Mouse (Mus musculus) embryonic fibroblast, embryonic 13.5 days (primary cell): ENCODE data around the gene Bahcc1. TPM values are rescaled to one million over a fixed set of nuclear protein-coding genes. Genes with fewer than 3 reads are reported as not detected.
A peak's percentile ranks its signal among the peaks of the same experiment; 100 is the strongest.

Source experiments
- H3K27ac ChIP-seq: 2 replicates; pipeline ENCODE4 v1.5.1; 2012; ENCODE audit warnings: low read length, control low read depth, inconsistent platforms; ENCODE audit not compliant: insufficient read depth
- H3K4me1 ChIP-seq: 2 replicates; pipeline ENCODE4 v1.6.1; 2011; ENCODE audit warnings: low read length; ENCODE audit not compliant: control insufficient read depth, insufficient read depth
- H3K4me3 ChIP-seq: 2 replicates; pipeline ENCODE4 v1.5.1; 2011; ENCODE audit warnings: mild to moderate bottlenecking, control low read depth, low read length; ENCODE audit not compliant: insufficient read depth
- CTCF ChIP-seq: IDR thresholded peaks from 2 replicates; pipeline ENCODE4 v1.5.1; 2011; ENCODE audit warnings: mild to moderate bottlenecking, control low read depth, low read length, moderate library complexity, borderline replicate concordance; ENCODE audit not compliant: insufficient read depth
- POLR2A ChIP-seq: IDR thresholded peaks from 2 replicates; pipeline ENCODE4 v1.6.1; 2011; ENCODE audit warnings: low read depth, mild to moderate bottlenecking, control low read depth, low read length, moderate library complexity
- polyA plus RNA-seq: library from polyadenylated mRNA; stranded (reverse); fragments of >200 nt; gene quantifications from 2 replicates; pipeline ENCODE4 v1.2.4, GENCODE M21; 2011; ENCODE audit warnings: low read depth; ENCODE audit not compliant: missing spikeins, insufficient read length

Gene Bahcc1
- polyA plus RNA-seq, 1 experiment, result 17.9 TPM

GRCm38 (mm10) chr11:120261416-120262355 is 28.9 kb downstream of the Bahcc1 start:
- peaks cover 13% of the 10 kb centered on the region for H3K4me1 ChIP-seq
- TF ChIP-seq POLR2A, result no peak
- TF ChIP-seq CTCF, result no peak
- H3K4me3 ChIP-seq, result no peak overlapping the region
- H3K27ac ChIP-seq, result peak overlapping the region; percentile 14; the same call in 1 of the 2 replicates

DNA sequence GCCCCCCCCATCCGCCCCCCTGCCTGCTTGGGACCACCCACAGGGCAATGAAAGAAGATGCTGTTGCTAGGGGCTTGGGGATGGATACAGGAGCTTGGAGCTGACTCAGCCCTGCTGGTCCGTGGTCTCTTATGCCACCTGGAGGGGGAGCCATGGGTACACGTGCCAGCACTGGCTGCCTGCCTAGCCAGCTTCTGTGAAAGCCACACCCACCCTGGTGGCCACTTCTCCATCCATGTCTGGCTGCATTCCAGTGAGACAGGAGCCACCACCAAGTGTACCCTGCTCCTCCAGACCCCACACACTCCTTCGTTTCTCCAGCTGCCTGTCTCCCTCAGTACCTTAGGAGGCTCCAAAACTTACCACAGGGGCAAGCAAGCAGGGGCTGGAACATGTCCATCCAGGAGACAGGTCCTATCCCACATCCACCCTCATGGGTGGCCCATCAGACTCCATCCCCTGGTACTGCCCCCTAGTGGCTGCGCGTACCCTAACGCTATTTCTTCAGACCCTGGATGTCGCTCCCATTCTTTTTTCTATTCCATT is 29.7 kb downstream of the Bahcc1 start:
- no peak overlapping the region for H3K4me3 ChIP-seq
- H3K4me1 ChIP-seq, result peaks cover 9% of the 10 kb centered on the region
- H3K27ac ChIP-seq, result no peak overlapping the region
- TF ChIP-seq CTCF, result peak; percentile 67
- no peak for TF ChIP-seq POLR2A

GRCm38 (mm10) chr11:120263176-120263575 is 30.4 kb downstream of the Bahcc1 start:
- H3K4me3 ChIP-seq, result no peak overlapping the region
- H3K27ac ChIP-seq, result no peak overlapping the region
- TF ChIP-seq CTCF (no peak), POLR2A (no peak)
- H3K4me1 ChIP-seq, result peaks cover 9% of the 10 kb centered on the region

GRCm38 (mm10) chr11:120264008-120264407 is 31.3 kb downstream of the Bahcc1 start:
- peaks cover 9% of the 10 kb centered on the region for H3K4me1 ChIP-seq
- no peak for TF ChIP-seq CTCF
- no peak for TF ChIP-seq POLR2A
- H3K27ac ChIP-seq, result no peak overlapping the region
- no peak overlapping the region for H3K4me3 ChIP-seq

GRCm38 (mm10) chr11:120265458-120265857 is 32.7 kb downstream of the Bahcc1 start:
- TF ChIP-seq POLR2A, result no peak
- TF ChIP-seq CTCF, result no peak
- Histone ChIP-seq H3K27ac (no peak overlapping the region), H3K4me3 (no peak overlapping the region), H3K4me1 (peaks cover 9% of the 10 kb centered on the region)

GRCm38 (mm10) chr11:120266259-120266758 is 33.6 kb downstream of the Bahcc1 start:
- H3K4me1 ChIP-seq, result peaks cover 6% of the 10 kb centered on the region; the same call in 1 of the 2 replicates
- no peak overlapping the region for H3K27ac ChIP-seq
- no peak for TF ChIP-seq POLR2A
- TF ChIP-seq CTCF, result no peak
- H3K4me3 ChIP-seq, result no peak overlapping the region

- TF ChIP-seq POLR2A, result no peak
- TF ChIP-seq CTCF, result no peak
- no peak overlapping the region for H3K4me3 ChIP-seq
- H3K27ac ChIP-seq, result no peak overlapping the region
- H3K4me1 ChIP-seq, result no peaks in the 10 kb centered on the region; the same call in 1 of the 2 replicates
Observed at GRCm38 (mm10) chr11:120267274-120267673, 34.5 kb downstream of the Bahcc1 start.

- Histone ChIP-seq H3K4me3 (no peak overlapping the region), H3K27ac (no peak overlapping the region), H3K4me1 (no peaks in the 10 kb centered on the region; the same call in 1 of the 2 replicates)
- TF ChIP-seq POLR2A (no peak), CTCF (no peak)
Observed at GRCm38 (mm10) chr11:120267676-120268075, 34.9 kb downstream of the Bahcc1 start.

GRCm38 (mm10) chr11:120268195-120268967 is 35.6 kb downstream of the Bahcc1 start:
- H3K4me1 ChIP-seq, result no peaks in the 10 kb centered on the region; the same call in 1 of the 2 replicates
- TF ChIP-seq POLR2A, result no peak
- TF ChIP-seq CTCF, result no peak
- H3K27ac ChIP-seq, result no peak overlapping the region
- no peak overlapping the region for H3K4me3 ChIP-seq
